Mouse (Mus musculus) C2C12 (cell line): ENCODE results near the gene Plekho2. TPM values are rescaled to one million over a fixed set of nuclear protein-coding genes. Genes with fewer than 3 reads are reported as not detected.
A peak's percentile ranks its signal among the peaks of the same experiment; 100 is the strongest.

ENCODE experiments used
- H3K27me3 ChIP-seq: one replicate; pipeline ENCODE4 v1.6.1; 2011; ENCODE audit not compliant: control insufficient read depth, insufficient read depth, insufficient read length
- H3K36me3 ChIP-seq: one replicate; pipeline ENCODE4 v1.6.1; 2011; ENCODE audit not compliant: control insufficient read depth, insufficient read depth
- H3K4me3 ChIP-seq: one replicate; pipeline ENCODE4 v1.5.1; 2011; ENCODE audit warnings: mild to moderate bottlenecking, control low read depth; ENCODE audit not compliant: poor library complexity, insufficient read depth, severe bottlenecking
- H3K79me2 ChIP-seq: one replicate; pipeline ENCODE4 v1.6.1; 2011; ENCODE audit not compliant: control insufficient read depth, insufficient read depth
- H3K79me3 ChIP-seq: one replicate; pipeline ENCODE4 v1.6.1; 2011; ENCODE audit warnings: low read depth, control low read depth
- H3ac ChIP-seq: one replicate; pipeline ENCODE3; 2011; ENCODE audit warnings: low read depth; ENCODE audit not compliant: control insufficient read depth, insufficient read length
- CEBPB ChIP-seq: IDR thresholded peaks from one replicate; pipeline ENCODE4 v1.6.1; 2011; ENCODE audit warnings: low read depth, mild to moderate bottlenecking, control low read depth, moderate library complexity
- CTCF ChIP-seq: IDR thresholded peaks from one replicate; pipeline ENCODE4 v1.5.1; 2011; ENCODE audit not compliant: control insufficient read depth, insufficient read depth, insufficient read length
- FOSL1 ChIP-seq: IDR thresholded peaks from one replicate; pipeline ENCODE4 v1.8.0; 2011; ENCODE audit warnings: mild to moderate bottlenecking, low read length; ENCODE audit not compliant: poor library complexity, insufficient read depth, severe bottlenecking
- MAX ChIP-seq: IDR thresholded peaks from one replicate; pipeline ENCODE4 v1.6.1; 2011; ENCODE audit warnings: mild to moderate bottlenecking, control low read depth
- MYOD1 ChIP-seq: IDR thresholded peaks from one replicate; pipeline ENCODE4 v1.6.1; 2011; ENCODE audit warnings: low read depth; ENCODE audit not compliant: control insufficient read depth, insufficient read length
- MYOG ChIP-seq: IDR thresholded peaks from one replicate; pipeline ENCODE4 v1.6.1; 2011; ENCODE audit not compliant: control insufficient read depth, insufficient read length; ENCODE audit errors: extremely low read depth
- USF1 ChIP-seq: IDR thresholded peaks from one replicate; pipeline ENCODE4 v1.6.1; 2011; ENCODE audit warnings: low read depth, mild to moderate bottlenecking, control low read depth, moderate library complexity
- polyA plus RNA-seq: library from polyadenylated mRNA; unstranded; fragments of >200 nt; fragmentation: generic; extraction: Trizol; gene quantifications from one replicate; pipeline ENCODE4 v1.2.1, GENCODE M21; 2012; ENCODE audit warnings: missing spikeins

Plekho2 gene
- polyA plus RNA-seq, 1 experiment: 23.3 TPM

DNA sequence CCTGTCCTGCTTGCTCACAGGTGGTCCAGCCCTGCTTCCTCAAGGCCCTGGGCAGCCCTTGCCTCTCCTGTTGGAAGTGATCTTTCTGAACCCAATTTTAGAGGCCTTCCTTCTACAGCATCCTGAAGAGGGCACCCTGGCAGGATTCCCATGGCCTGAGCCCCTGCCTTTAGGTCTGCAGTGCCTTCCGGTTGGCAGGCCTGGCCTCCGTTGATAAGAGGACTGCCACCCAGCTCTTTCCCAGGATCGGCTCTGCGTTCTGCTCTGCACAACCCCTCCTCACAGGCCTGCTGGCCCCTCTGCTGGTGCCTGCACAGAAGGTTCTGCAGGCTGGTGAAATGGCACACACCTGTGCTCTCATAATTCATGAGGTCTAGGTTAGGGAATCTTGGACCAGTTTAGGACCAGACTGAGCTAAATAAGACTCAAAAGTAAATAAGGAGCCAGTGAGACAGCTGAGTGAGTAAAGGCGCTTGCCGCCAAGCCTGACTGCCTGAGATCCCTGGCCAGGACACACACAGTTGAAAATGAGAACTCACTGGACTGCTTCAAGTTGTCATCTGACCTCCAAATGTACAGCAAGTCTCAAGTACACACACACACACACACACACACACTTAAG is 51.3 kb downstream of the Plekho2 start:
- Histone ChIP-seq H3K27me3 (no peaks in the 10 kb centered on the region), H3K79me3 (no peaks in the 10 kb centered on the region), H3ac (no peak overlapping the region), H3K36me3 (no peaks in the 10 kb centered on the region), H3K4me3 (no peak overlapping the region), H3K79me2 (no peaks in the 10 kb centered on the region)
- no peak for TF ChIP-seq MYOG
- TF ChIP-seq CEBPB: no peak

DNA sequence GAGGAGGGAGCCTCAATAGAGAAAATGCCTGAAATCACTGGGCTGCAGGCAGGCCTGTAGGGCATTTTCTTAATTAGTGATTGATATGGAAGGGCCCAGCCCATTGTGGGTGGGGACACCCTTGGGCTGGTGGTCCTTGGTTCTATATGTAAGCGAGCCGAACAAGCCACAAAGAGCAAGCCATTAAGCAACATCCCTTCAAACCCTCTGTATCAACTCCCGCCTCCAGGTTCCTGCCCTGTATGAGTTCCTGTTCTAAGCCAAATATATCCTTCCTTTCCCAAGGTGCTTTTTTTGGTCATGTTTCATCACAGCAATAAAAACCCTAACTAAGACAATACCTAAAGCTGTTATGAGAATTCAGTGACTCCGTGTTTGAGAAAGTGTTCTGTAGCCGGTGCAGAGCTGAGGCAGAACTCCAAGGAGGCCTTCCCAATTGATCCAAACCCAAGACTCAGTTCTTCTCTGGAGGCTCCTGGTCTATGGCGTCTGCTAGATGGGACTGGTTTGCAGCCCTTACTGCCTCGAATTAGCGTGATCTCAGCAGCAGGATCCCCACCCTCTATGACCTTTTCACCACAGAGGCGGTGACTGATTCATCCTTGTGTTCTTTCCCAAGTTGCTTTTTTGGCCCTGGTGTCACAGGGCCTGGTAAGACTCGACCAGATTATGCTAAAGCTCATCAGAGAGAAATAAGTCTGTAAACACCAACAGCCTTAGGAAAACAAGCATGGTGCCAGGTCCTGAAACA is 54.2 kb downstream of the Plekho2 start:
- Histone ChIP-seq H3K36me3 (no peaks in the 10 kb centered on the region), H3ac (no peak overlapping the region), H3K79me2 (no peaks in the 10 kb centered on the region), H3K27me3 (no peaks in the 10 kb centered on the region), H3K4me3 (no peak overlapping the region), H3K79me3 (no peaks in the 10 kb centered on the region)
- TF ChIP-seq CEBPB (no peak), CTCF (no peak), MAX (no peak), MYOD1 (no peak)

DNA sequence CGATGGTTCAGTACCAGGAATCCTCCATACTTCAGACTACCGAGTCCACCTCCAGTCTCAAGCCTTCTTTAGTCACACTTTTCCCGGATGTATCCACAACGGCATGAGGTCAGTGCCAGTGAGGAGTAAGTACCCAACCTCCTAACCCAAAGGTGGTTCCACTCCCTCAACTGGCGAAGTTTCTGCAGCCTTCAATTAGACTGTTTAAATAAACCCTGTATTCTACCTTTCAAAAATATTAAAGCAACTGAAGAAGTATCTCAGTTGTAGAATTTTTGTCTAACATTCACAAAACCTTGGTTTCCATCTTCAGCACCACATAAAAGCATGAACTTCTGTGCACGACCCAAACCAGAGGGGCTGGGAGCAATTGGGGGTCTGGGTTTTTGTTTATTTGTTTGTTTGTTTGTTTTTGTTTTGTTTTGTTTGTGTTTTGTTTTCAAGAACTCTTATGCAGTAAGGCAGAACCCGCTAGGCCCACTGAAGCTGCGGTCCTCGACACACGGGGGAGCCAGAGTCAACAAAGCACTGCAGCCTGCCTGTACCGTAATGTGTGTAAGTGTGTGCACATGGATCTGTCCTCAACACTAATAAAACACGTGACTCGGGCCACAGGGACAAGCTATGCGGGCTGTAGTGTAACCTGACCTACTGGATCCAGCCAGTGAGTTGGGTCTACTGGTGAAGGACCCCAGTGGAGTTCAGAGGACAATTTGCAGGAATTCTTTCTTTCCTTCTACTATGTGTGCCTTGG is 56.1 kb downstream of the Plekho2 start:
- Histone ChIP-seq H3ac (no peak overlapping the region), H3K79me2 (no peaks in the 10 kb centered on the region), H3K79me3 (no peaks in the 10 kb centered on the region), H3K36me3 (no peaks in the 10 kb centered on the region), H3K4me3 (no peak overlapping the region), H3K27me3 (no peaks in the 10 kb centered on the region)
- TF ChIP-seq CTCF (peak; percentile 95), FOSL1 (no peak), CEBPB (no peak), MYOD1 (no peak), MYOG (no peak), MAX (peak; percentile 92), USF1 (peak; percentile 87)

DNA sequence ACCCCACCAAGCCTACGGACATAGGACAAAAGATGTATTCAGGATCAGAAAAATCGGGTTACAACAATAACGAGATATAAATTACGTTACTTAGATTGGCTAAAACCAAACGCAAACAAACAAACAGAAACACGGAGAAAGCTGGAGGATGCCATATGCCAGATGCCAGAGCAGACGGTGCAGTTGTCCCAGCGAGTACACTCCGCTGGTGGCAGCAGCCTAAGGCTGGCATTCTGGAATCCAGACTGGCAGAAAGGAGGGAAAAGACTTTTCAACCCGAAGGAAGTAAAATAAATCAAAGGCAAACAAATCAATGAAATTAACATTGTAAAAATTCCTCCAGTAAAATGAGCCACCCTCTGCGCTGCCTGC is 59.3 kb downstream of the Plekho2 start:
- Histone ChIP-seq H3ac (no peak overlapping the region), H3K36me3 (no peaks in the 10 kb centered on the region), H3K27me3 (no peaks in the 10 kb centered on the region), H3K79me2 (no peaks in the 10 kb centered on the region), H3K4me3 (no peak overlapping the region), H3K79me3 (no peaks in the 10 kb centered on the region)
- TF ChIP-seq MYOG (no peak), MYOD1 (no peak), CEBPB (no peak), MAX (no peak), CTCF (no peak), USF1 (no peak), FOSL1 (no peak)

DNA sequence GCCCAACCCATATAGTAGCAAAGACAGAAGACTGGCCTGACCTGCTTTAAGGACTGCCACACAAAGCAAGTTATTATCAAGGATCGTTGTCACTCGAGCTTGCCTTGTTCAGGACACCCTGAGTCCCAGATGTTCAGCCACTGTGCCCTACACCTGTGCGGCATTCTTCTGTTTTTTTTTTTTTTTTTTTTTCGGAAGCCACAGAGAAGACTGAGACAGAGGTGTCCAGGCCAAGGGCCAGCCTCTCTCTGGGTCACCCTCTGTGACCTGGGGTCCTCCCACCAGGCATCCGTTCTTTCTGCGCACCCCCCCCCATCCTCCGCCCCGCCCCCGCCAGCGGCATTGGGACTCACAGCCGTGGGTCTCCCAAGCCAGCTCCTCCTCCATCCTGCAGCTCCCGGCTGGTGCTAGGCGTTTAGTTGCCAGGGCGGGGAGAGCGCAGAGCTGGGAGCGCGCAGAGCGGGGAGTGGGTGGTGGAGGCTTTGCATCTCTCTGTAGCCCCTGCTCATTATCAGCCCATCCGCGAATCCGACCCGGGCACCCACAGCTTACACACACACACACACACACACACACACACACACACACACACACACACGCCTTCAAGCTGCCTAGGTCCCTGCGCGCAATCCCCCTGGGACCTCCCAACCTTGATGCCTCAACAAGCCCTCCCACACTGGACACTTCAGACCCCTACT is 59.9 kb downstream of the Plekho2 start, which contains the start of gene Ankdd1a:
TSS of gene Ankdd1a (minus strand) at position 387 of the 698 bp plus-strand sequence.
- Histone ChIP-seq H3K79me3 (no peaks in the 10 kb centered on the region), H3K79me2 (no peaks in the 10 kb centered on the region), H3K4me3 (no peak within 1 kb of the TSS), H3ac (no peak within 1 kb of the TSS), H3K36me3 (no peaks in the 10 kb centered on the region), H3K27me3 (no peaks in the 10 kb centered on the region)
- TF ChIP-seq MYOG (no peak), CTCF (no peak), USF1 (no peak), MAX (no peak), FOSL1 (no peak), MYOD1 (no peak), CEBPB (no peak)
